In the genomic region with DNA sequence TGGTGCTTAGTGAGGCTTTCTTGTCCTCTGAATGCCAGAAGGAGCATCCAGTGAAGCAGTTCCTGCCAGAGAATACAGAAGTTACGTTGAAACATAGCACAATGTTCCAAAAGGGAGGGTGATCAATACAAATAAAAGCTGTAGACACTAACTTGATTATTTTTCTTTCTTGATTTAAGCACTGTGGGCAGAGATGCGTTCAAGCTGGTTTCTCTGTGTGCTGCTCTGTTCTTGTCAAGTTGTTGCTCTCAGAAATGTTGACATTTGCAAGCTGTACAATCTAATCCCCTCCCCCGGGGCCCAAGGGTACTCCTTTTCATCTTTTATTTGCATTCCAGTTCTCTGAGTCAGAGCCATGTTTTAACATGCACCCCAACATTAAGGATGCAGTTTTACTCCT, we compare ENCODE assay signal across 18 mouse cellular contexts.
DNase-seq lines count a peak whose midpoint lies in the region; ATAC-seq and TF ChIP-seq lines count a peak whose summit lies in the region.
"Had no signal": no experiment of that assay in that cellular context is flagged by ENCODE, and none has a peak within 500 bp of the region (broad histone marks: within the 10 kb centered on the region; RNA-seq: fewer than 3 reads in every experiment).

No protein-coding gene starts in this region.

- no peaks in the 10 kb centered on the region for H3K27me3 ChIP-seq in kidney, postnatal 0 days (ENCODE audit: insufficient read depth, low read length)
- no peaks in the 10 kb centered on the region for H3K27me3 ChIP-seq in kidney, embryonic 15.5 days
- no peaks in the 10 kb centered on the region for H3K27me3 ChIP-seq in lung, embryonic 14.5 days (ENCODE audit: insufficient read depth, low read length)
- H3K27me3 ChIP-seq in hindbrain, embryonic 16.5 days (replicated peaks; ENCODE audit: control insufficient read depth, insufficient read depth, low read length) = no peaks in the 10 kb centered on the region
- H3K27me3 ChIP-seq: forebrain, embryonic 15.5 days; heart, embryonic 13.5 days; limb, embryonic 13.5 days; megakaryocyte, embryonic 14.5 days; stomach, embryonic 15.5 days had no signal

- H3K4me2 ChIP-seq in kidney, postnatal 0 days (ENCODE audit: low read length) = no peak overlapping the region
- no peak overlapping the region for H3K4me2 ChIP-seq in kidney, embryonic 15.5 days
- H3K4me2 ChIP-seq in lung, embryonic 14.5 days = no peak overlapping the region
- no peak overlapping the region for H3K4me2 ChIP-seq in hindbrain, embryonic 16.5 days (ENCODE audit: low read length)
- H3K4me2 ChIP-seq: forebrain, embryonic 15.5 days; heart, embryonic 13.5 days; limb, embryonic 13.5 days; stomach, embryonic 15.5 days had no signal

- H3K36me3 ChIP-seq in kidney, postnatal 0 days (ENCODE audit: insufficient read depth, low read length) = no peaks in the 10 kb centered on the region
- H3K36me3 ChIP-seq in kidney, embryonic 15.5 days = no peaks in the 10 kb centered on the region
- H3K36me3 ChIP-seq in lung, embryonic 14.5 days (ENCODE audit: insufficient read depth) = no peaks in the 10 kb centered on the region
- H3K36me3 ChIP-seq in hindbrain, embryonic 16.5 days (ENCODE audit: control insufficient read depth, insufficient read depth, low read length) = no peaks in the 10 kb centered on the region
- H3K36me3 ChIP-seq: forebrain, embryonic 15.5 days; heart, embryonic 13.5 days; limb, embryonic 13.5 days; stomach, embryonic 15.5 days had no signal

- WGBS in kidney, postnatal 0 days = 30% methylated on average over 3 of the region's 3 CpGs
- WGBS in kidney, embryonic 15.5 days = 32% methylated on average over 3 of the region's 3 CpGs
- WGBS in lung, embryonic 14.5 days = 10% methylated on average over 3 of the region's 3 CpGs
- 57% methylated on average over 3 of the region's 3 CpGs for WGBS in hindbrain, embryonic 16.5 days

- TF ChIP-seq CTCF in kidney, postnatal 0 days (IDR thresholded peaks at IDR 0.05; ENCODE audit: low read depth) = no peak
- TF ChIP-seq CTCF in lung, embryonic 14.5 days (IDR thresholded peaks at IDR 0.05; ENCODE audit: low read depth) = no peak

- ATAC-seq in kidney, postnatal 0 days (replicated peaks; ENCODE audit: low FRiP score, low read depth) = no peak
- ATAC-seq in kidney, embryonic 15.5 days (replicated peaks; ENCODE audit: low FRiP score) = no peak
- peak; percentile 93 for ATAC-seq in lung, embryonic 14.5 days (ENCODE audit: insufficient read depth)
- no peak for ATAC-seq in hindbrain, embryonic 16.5 days
- ATAC-seq: forebrain, embryonic 15.5 days had no signal

- peak; percentile 65 for DNase-seq in kidney, postnatal 0 days (ENCODE audit: low spot score)
- DNase-seq in retina, postnatal 1 day = peak; percentile 30
- no peak for DNase-seq in retina, embryonic 14.5 days (ENCODE audit: low spot score)
- peak; percentile 83 for DNase-seq in lung, embryonic 14.5 days
- peak; percentile 23 to 40 for DNase-seq in lung, postnatal 4 days
- DNase-seq in urinary bladder, postnatal 4 days (ENCODE audit: low spot score in 2 of 2) = no peak
- DNase-seq: adrenal gland, postnatal 25 days; cerebellum, adult 9-11 months; heart, postnatal 4 days; kidney, adult 9 months had no signal

- no peak overlapping the region for H3K27ac ChIP-seq in kidney, postnatal 0 days
- no peak overlapping the region for H3K27ac ChIP-seq in kidney, embryonic 15.5 days
- H3K27ac ChIP-seq in lung, embryonic 14.5 days (ENCODE audit: low read depth) = no peak overlapping the region
- no peak overlapping the region for H3K27ac ChIP-seq in hindbrain, embryonic 16.5 days (ENCODE audit: low read depth, low read length)
- H3K27ac ChIP-seq: forebrain, embryonic 15.5 days; heart, embryonic 13.5 days; limb, embryonic 13.5 days; liver, embryonic 14.5 days; stomach, embryonic 15.5 days had no signal

- H3K9me3 ChIP-seq in kidney, postnatal 0 days (replicated peaks; ENCODE audit: low read length) = no peaks in the 10 kb centered on the region
- H3K9me3 ChIP-seq in kidney, embryonic 15.5 days (replicated peaks) = no peaks in the 10 kb centered on the region
- no peaks in the 10 kb centered on the region for H3K9me3 ChIP-seq in lung, embryonic 14.5 days (ENCODE audit: low read depth, low read length)
- H3K9me3 ChIP-seq in hindbrain, embryonic 16.5 days (ENCODE audit: control insufficient read depth, low read length) = no peaks in the 10 kb centered on the region
- H3K9me3 ChIP-seq: forebrain, embryonic 15.5 days; heart, embryonic 13.5 days; limb, embryonic 13.5 days; stomach, embryonic 15.5 days had no signal

- H3K9ac ChIP-seq in kidney, postnatal 0 days (ENCODE audit: low read depth, low read length) = no peak overlapping the region
- H3K9ac ChIP-seq in kidney, embryonic 15.5 days = no peak overlapping the region
- no peak overlapping the region for H3K9ac ChIP-seq in lung, embryonic 14.5 days
- H3K9ac ChIP-seq in hindbrain, embryonic 16.5 days (ENCODE audit: low read depth, low read length) = no peak overlapping the region
- H3K9ac ChIP-seq: forebrain, embryonic 15.5 days; heart, embryonic 13.5 days; limb, embryonic 13.5 days; liver, embryonic 14.5 days; stomach, embryonic 15.5 days had no signal

- no peak overlapping the region for H3K4me3 ChIP-seq in kidney, postnatal 0 days (replicated peaks; ENCODE audit: low read depth, low read length)
- no peak overlapping the region for H3K4me3 ChIP-seq in kidney, embryonic 15.5 days (replicated peaks)
- no peak overlapping the region for H3K4me3 ChIP-seq in lung, embryonic 14.5 days (ENCODE audit: low read depth, low read length)
- H3K4me3 ChIP-seq in hindbrain, embryonic 16.5 days (ENCODE audit: low read length) = no peak overlapping the region
- H3K4me3 ChIP-seq: forebrain, embryonic 15.5 days; heart, embryonic 13.5 days; limb, embryonic 13.5 days; megakaryocyte, embryonic 14.5 days; stomach, embryonic 15.5 days had no signal

- no peaks in the 10 kb centered on the region for H3K4me1 ChIP-seq in kidney, postnatal 0 days (replicated peaks; ENCODE audit: insufficient read depth, low read length)
- H3K4me1 ChIP-seq in kidney, embryonic 15.5 days = no peaks in the 10 kb centered on the region; the same call in 1 of the 2 replicates
- peaks cover 3% of the 10 kb centered on the region; the same call in 1 of the 2 replicates for H3K4me1 ChIP-seq in lung, embryonic 14.5 days (ENCODE audit: insufficient read depth)
- no peaks in the 10 kb centered on the region for H3K4me1 ChIP-seq in hindbrain, embryonic 16.5 days (ENCODE audit: control insufficient read depth, insufficient read depth, low read depth, low read length)
- H3K4me1 ChIP-seq: forebrain, embryonic 15.5 days; megakaryocyte, embryonic 14.5 days; stomach, embryonic 15.5 days had no signal

Comparison
In these comparisons a context has a peak if more than half of its experiments do, and no peak if none do; other contexts are left out.
1. DNase-seq: peak in kidney, postnatal 0 days (single experiment), retina, postnatal 1 day (single experiment), lung, embryonic 14.5 days (single experiment) and lung, postnatal 4 days (2 of 2); none in retina, embryonic 14.5 days (single experiment) and urinary bladder, postnatal 4 days (0 of 2).